Mouse (Mus musculus) liver, postnatal 0 days (tissue): ENCODE results near the gene Cisd3.

Experiments
- CTCF ChIP-seq: sonication (generic); IDR thresholded peaks from 2 replicates; pipeline ENCODE4 v1.5.1; 2016; ENCODE audit warnings: antibody characterized with exemption, low read depth
- EP300 ChIP-seq: IDR thresholded peaks from 2 replicates; pipeline ENCODE4 v1.6.1; 2016; ENCODE audit warnings: antibody characterized with exemption, low read depth, mild to moderate bottlenecking

- TF ChIP-seq EP300 (no peak), CTCF (no peak)
Observed at GRCm38 (mm10) chr11:97661648-97662133, 23.9 kb upstream of the Cisd3 start.
